Mouse (Mus musculus): ENCODE measurements at regions not wholly inside any gene's neighbourhood (a gene's known extent, or its start where the extent isn't known, plus 50 kb on each side); places are given as distances from the start of the nearest gene placed in this dataset.

DNA sequence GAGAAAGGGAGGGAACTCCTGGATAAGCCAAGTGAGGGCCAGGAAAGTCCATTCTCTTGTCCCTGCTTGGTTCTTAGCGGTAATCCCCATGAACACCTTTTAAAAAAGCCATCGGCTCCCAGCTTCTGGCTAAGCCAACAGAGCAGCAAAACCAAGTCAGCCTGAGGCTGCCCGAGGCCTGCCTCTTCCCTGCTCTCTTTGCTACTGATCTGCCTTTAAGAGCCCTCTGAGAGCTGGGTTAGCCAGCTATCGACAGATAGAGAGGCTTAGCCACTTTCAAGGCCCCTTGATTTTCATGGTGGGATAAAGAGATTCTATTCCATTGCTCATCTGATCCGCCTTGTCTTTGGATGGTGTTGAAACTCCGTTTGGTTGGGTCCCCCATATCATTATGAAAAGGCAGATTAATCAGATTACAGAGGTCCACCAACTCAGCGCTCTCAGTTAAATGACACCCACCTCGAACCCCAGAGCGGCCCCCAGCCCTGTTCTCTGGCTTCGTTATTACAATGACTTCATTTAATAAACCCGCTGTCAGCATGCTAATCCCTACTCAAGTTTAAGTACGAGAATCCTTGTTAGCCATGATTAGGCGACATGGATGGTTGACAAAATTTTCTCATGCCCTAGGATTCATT, 66.1 kb downstream of the Slc4a3 start:
- POLR2A ChIA-PET: no interaction called here
- CTCF ChIA-PET: no interaction called here

DNA sequence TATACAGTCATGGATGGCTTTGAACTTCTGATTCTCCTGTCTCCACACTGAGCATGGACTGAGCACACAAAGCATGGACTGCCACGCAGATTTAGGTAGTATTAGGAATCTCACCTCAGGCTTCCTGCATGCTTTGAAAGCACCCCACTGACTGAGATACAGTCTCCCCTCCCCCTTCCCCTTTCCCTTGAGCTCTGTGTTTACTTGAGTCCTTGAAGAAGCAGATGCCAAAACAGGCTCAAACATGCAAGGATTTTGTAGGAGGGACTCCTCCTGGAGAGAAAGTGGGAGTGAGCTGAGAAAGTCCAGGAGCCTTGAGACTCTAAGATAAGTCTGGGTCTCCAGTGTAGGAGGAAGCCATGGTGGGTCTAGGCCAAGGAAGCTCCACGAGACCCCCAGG, 67.1 kb downstream of the Slc4a3 start:
- POLR2A ChIA-PET: interaction anchor here in 1 of 4 experiments (1.1 to 1.4 kb wide), 2 partner anchors 15 to 42 kb away, joined by 3 to 9 read pairs; no protein-coding TSS in a partner anchor
- CTCF ChIA-PET: interaction anchor here in 2 of 4 experiments (0.6 kb wide), 2 partner anchors 17 to 268 kb away, joined by 3 to 4 read pairs; no protein-coding TSS in a partner anchor

DNA sequence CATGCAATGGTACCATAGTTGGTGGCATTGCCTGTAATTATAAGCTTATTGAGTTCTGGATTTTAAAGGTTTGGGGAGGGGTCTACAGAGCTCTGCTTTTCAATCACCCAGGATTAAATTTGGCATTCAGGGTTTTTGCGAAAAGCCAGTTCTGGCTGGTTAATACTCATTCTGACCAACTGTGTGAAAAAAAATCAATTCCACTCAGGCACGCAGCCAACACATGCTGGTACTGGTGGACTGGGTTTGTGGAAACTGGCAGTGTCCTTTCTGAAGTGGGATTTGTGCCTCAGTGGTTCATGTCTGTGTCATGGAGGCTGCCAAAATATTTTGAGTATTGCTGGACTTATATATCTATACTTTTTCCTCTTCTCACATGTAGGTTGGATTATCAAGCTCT, 70.9 kb downstream of the Slc4a3 start:
- ChIA-PET CTCF (interaction anchor here in 1 of 4 experiments (0.6 kb wide), 1 partner anchor 299 kb away, joined by 3 read pairs; the partner anchor contains the start of gene Dnpep), POLR2A (interaction anchor here in 1 of 4 experiments (1.4 kb wide), 1 partner anchor 12 kb away, joined by 4 read pairs; no protein-coding TSS in a partner anchor)

- ChIA-PET CTCF (interaction anchor here in 1 of 4 experiments (0.6 kb wide), 1 partner anchor 13 kb away, joined by 4 read pairs; no protein-coding TSS in a partner anchor), POLR2A (interaction anchor here in 1 of 4 experiments (0.9 kb wide), 1 partner anchor 9 kb away, joined by 4 read pairs; no protein-coding TSS in a partner anchor)
Observed at GRCm38 (mm10) chr1:75618367-75618790, 72.3 kb downstream of the Slc4a3 start.

- ChIA-PET POLR2A (no interaction called here), CTCF (interaction anchor here in 1 of 4 experiments (0.6 kb wide), 1 partner anchor 17 kb away, joined by 4 read pairs; no protein-coding TSS in a partner anchor)
Observed at GRCm38 (mm10) chr1:75630287-75630686, 84.2 kb downstream of the Slc4a3 start.

- ChIA-PET CTCF (interaction anchor here in 3 of 4 experiments (0.5 to 0.7 kb wide), 4 partner anchors 13 to 626 kb away, joined by 3 to 7 read pairs (median 4); no protein-coding TSS in a partner anchor), POLR2A (interaction anchor here in 1 of 4 experiments (0.7 kb wide), 1 partner anchor 150 kb away, joined by 3 read pairs; no protein-coding TSS in a partner anchor)
Observed at GRCm38 (mm10) chr1:75631729-75632128, 85.7 kb downstream of the Slc4a3 start.

DNA sequence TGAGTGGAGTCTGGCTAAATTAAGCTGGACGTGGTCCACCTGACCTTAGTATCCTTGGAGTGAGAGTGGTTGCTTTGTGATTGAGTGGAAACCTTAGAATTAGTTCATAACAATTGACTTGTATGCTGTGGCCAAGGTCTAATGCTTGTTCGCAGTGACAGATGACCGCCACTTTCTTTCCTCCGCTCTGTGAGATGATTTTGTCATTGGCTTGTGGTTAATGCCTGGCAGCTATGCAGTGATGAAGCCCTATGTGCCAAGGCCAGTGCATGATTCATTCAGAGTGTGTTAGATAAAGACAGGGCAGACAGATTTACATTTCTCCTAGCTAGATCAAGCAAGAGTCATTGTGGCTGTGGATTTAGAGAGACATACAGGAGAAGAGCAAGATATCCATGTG, 89.5 kb downstream of the Slc4a3 start:
- ChIA-PET POLR2A (interaction anchor here in 1 of 4 experiments (0.8 kb wide), 1 partner anchor 148 kb away, joined by 3 read pairs; no protein-coding TSS in a partner anchor), CTCF (interaction anchor here in 1 of 4 experiments (0.8 kb wide), 1 partner anchor 290 kb away, joined by 3 read pairs; no protein-coding TSS in a partner anchor)

- CTCF ChIA-PET: interaction anchor here in 2 of 4 experiments (0.8 to 1.6 kb wide), 2 partner anchors 13 to 14 kb away, joined by 3 to 6 read pairs; no protein-coding TSS in a partner anchor
Observed at GRCm38 (mm10) chr1:75639031-75640001, 93.2 kb downstream of the Slc4a3 start.

GRCm38 (mm10) chr1:75642496-75642895, 96.4 kb downstream of the Slc4a3 start:
- ChIA-PET POLR2A (interaction anchor here in 2 of 4 experiments (0.6 to 1.1 kb wide), 5 partner anchors 12 to 325 kb away, joined by 3 to 5 read pairs (median 3); partner anchors contain the start of gene Dnpep (in 1 of the 2)), CTCF (interaction anchor here (0.5 to 2.3 kb wide), 16 partner anchors 11 to 325 kb away, joined by 3 to 13 read pairs (median 5); partner anchors contain the start of genes Chpf (in 1 of the 4) and Dnpep (in 1 of the 4))

More at GRCm38 (mm10) chr1:75639031-75640001, 93.2 kb downstream of the Slc4a3 start:
- POLR2A ChIA-PET: interaction anchor here in 1 of 4 experiments (0.7 kb wide), 1 partner anchor 30 kb away, joined by 3 read pairs; no protein-coding TSS in a partner anchor

GRCm38 (mm10) chr1:75652547-75652946, 106.5 kb downstream of the Slc4a3 start:
- POLR2A ChIA-PET: interaction anchor here in 1 of 4 experiments (0.7 kb wide), 1 partner anchor 15 kb away, joined by 3 read pairs; no protein-coding TSS in a partner anchor
- CTCF ChIA-PET: interaction anchor here (0.6 to 2.6 kb wide), 25 partner anchors 10 to 558 kb away, joined by 3 to 26 read pairs (median 4); no protein-coding TSS in a partner anchor

- CTCF ChIA-PET: interaction anchor here (0.5 to 2.6 kb wide), 56 partner anchors 9 to 1916 kb away, joined by 3 to 26 read pairs (median 3); no protein-coding TSS in a partner anchor
Observed at GRCm38 (mm10) chr1:75652987-75653573, 107.0 kb downstream of the Slc4a3 start.

DNA sequence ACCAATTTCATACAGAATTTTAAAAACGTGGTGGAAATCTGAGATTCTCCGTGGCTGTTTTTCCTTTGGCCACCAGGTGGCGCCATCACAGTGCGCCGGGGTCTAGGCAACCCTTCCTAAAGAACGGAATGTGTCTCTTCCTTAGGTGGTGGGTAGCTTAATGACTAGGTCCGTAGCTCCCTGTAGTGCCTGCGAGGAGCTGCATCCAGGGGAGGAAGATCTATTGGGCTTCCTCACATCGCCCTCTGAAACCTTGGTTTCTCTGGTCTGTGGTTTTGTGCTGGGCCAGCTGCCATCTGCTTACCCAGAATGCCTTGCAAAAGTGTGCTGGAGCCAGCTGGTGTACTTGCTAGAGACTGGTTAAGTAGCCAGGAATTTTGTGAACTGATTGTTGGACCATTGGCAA, 107.6 kb downstream of the Slc4a3 start:
- POLR2A ChIA-PET: interaction anchor here in 3 of 4 experiments (0.5 to 1.6 kb wide), 8 partner anchors 9 to 101 kb away, joined by 3 to 6 read pairs (median 4); no protein-coding TSS in a partner anchor
- CTCF ChIA-PET: interaction anchor here (0.5 to 2.6 kb wide), 51 partner anchors 9 to 1915 kb away, joined by 3 to 26 read pairs (median 3); no protein-coding TSS in a partner anchor

More at GRCm38 (mm10) chr1:75652987-75653573, 107.0 kb downstream of the Slc4a3 start:
- POLR2A ChIA-PET: interaction anchor here in 2 of 4 experiments (0.7 to 1.3 kb wide), 6 partner anchors 10 to 102 kb away, joined by 3 to 5 read pairs (median 4); no protein-coding TSS in a partner anchor

GRCm38 (mm10) chr1:75656592-75656991, 110.5 kb downstream of the Slc4a3 start:
- POLR2A ChIA-PET: interaction anchor here in 2 of 4 experiments (1.1 to 1.5 kb wide), 2 partner anchors 75 to 207 kb away, joined by 3 read pairs; no protein-coding TSS in a partner anchor

DNA sequence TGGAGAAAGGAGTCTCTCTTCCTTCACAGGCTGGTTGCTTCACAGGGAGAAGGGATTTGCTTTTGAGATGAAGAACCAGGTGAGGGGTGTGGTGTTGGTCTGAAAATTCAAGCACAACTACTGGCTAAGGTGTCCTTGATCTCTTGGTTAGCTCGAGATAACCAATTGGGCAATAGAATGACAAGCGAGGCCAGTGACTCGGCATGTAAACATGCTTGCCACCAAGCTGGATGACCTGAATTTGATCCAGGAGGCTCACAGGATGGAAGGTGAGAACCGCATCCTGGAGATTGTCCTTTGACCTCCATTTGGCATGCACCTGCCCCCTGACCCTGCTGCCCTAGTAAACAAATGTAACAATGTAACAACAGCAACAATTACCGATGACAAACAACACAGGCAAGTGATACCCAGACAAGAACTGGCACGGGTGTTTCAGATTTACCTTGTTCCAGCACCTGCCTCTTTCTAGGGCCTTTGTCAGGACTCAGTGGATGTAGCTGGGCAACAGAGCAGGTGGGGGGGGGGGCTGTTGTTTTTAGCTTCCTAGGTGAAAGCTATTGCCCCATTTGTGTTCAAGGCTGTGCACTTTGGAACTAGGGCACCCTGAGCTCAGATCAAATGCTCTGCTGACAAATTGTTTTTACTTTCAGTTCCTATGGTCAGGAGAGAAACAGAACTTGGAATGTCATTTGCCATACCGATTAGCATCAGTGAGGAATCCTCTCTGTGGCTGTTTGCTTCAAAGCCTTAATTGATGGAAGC, 114.5 kb downstream of the Slc4a3 start:
- CTCF ChIA-PET: no interaction called here

More at GRCm38 (mm10) chr1:75656592-75656991, 110.5 kb downstream of the Slc4a3 start:
- CTCF ChIA-PET: no interaction called here

DNA sequence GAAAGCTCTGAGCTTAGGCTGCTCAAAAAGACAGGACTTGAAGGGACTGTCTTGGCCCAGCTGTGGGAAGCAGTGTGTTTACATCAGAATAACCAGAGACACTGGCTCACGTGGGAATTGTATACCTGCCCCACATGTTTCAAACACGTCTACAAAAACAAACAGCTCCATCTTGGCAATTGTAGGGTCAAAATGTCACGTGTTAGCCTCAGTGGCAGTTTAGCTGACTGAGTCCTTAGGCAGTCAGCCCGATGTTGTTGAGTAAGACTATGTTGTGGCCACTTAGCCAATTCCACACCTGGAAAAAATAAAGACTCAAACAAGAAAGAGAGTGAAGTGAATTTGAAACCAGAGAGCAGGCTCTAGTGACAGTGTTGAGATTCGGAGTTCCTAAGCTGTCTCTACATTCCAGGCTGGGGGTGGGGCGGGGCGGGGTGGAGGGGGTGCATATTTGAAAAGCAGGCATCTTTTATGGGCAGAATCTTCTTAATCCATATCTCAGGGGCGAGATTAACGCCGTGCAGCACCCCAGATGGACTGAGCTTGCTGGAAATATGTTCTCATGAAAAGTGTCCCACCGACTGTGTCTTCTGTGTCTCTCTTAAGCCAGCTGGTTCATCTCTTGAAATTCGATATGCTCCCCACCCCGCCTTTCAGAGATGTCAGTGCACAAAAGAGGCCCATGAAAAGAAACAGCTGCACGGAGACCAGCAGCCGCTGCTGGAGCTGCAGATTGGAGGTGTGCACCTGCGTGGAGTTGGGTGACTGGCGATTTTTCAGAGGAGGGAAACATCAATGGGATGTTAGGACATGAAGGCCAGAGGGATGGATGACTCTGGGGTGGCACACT, 116.3 kb downstream of the Slc4a3 start:
- CTCF ChIA-PET: interaction anchor here (0.6 to 1.9 kb wide), 7 partner anchors 9 to 335 kb away, joined by 3 to 26 read pairs (median 4); partner anchors contain the start of gene Gmppa (in 1 of the 4)
- POLR2A ChIA-PET: interaction anchor here in 3 of 4 experiments (0.6 to 1.7 kb wide), 15 partner anchors 9 to 1811 kb away, joined by 3 to 9 read pairs (median 3); partner anchors contain the start of gene Gmppa (in 2 of the 3)

More for the DNA sequence above, 114.5 kb downstream of the Slc4a3 start:
- POLR2A ChIA-PET: interaction anchor here in 2 of 4 experiments (0.6 to 0.7 kb wide), 2 partner anchors 20 to 910 kb away, joined by 3 to 9 read pairs; no protein-coding TSS in a partner anchor

All from embryonic stem cell, embryonic (primary cell).